Comparison of ENCODE assay signal across 24 mouse cellular contexts in the genomic region with DNA sequence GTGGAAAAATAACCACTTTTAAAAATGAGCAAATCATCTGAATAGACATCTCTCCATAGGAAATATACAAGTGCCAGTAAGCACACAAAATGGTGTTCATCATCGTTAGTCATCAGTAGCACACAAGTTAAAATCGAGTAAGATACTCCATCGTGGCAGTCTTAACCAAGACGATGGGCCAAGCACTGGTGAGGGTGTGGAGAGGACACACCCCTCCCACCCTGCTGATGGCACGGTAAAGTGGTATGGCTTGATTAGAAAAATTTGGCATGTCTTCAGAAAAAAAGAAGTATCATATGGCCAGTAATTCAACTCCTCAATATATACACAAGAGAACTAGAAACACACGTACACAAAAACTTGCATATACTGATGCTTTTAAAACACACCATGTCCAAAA. TPM values are rescaled to one million over a fixed set of nuclear protein-coding genes. Genes with fewer than 3 reads are reported as not detected.
DNase-seq lines count a peak whose midpoint lies in the region; ATAC-seq and TF ChIP-seq lines count a peak whose summit lies in the region.
"Had no signal": no experiment of that assay in that cellular context is flagged by ENCODE, and none has a peak within 500 bp of the region (broad histone marks: within the 10 kb centered on the region; RNA-seq: fewer than 3 reads in every experiment).

No protein-coding gene starts in this region.

- peak; percentile 68 for DNase-seq in heart, adult 11 months
- DNase-seq in heart, adult 18-20 months = no peak
- no peak for DNase-seq in midbrain, postnatal 0 days (ENCODE audit: low spot score)
- DNase-seq in urinary bladder, postnatal 36 days (ENCODE audit: low spot score in 2 of 2) = no peak
- DNase-seq in frontal cortex, postnatal 25 days (ENCODE audit: low spot score in 2 of 2) = no peak
- DNase-seq: cerebellum, adult 8-10 months; gastrocnemius, postnatal 25 days; heart, postnatal 14 days; layer of hippocampus, postnatal 36 days; lung, postnatal 14 days; retina, postnatal 1 day; right cerebral cortex, postnatal 4 days; thymus, adult 2 months had no signal

- H3K4me1 ChIP-seq in midbrain, embryonic 15.5 days = peaks cover 57% of the 10 kb centered on the region
- peaks cover 22% of the 10 kb centered on the region; the same call in 1 of the 2 replicates for H3K4me1 ChIP-seq in midbrain, postnatal 0 days (ENCODE audit: insufficient read depth, low read length)
- H3K4me1 ChIP-seq in limb, embryonic 13.5 days = peaks cover 79% of the 10 kb centered on the region
- peaks cover 54% of the 10 kb centered on the region for H3K4me1 ChIP-seq in neural tube, embryonic 15.5 days

- TF ChIP-seq CTCF in midbrain, postnatal 0 days (IDR thresholded peaks at IDR 0.05) = no peak

- no peaks in the 10 kb centered on the region for H3K36me3 ChIP-seq in midbrain, embryonic 15.5 days (replicated peaks)
- no peaks in the 10 kb centered on the region for H3K36me3 ChIP-seq in midbrain, postnatal 0 days (ENCODE audit: insufficient read depth, low read length)
- H3K36me3 ChIP-seq in limb, embryonic 13.5 days = peaks cover 3% of the 10 kb centered on the region
- H3K36me3 ChIP-seq in neural tube, embryonic 15.5 days = no peaks in the 10 kb centered on the region
- H3K36me3 ChIP-seq: embryonic facial prominence, embryonic 12.5 days; forebrain, embryonic 12.5 days; hindbrain, embryonic 13.5 days; liver, embryonic 15.5 days had no signal

- H3K27ac ChIP-seq in midbrain, embryonic 15.5 days = peak overlapping the region; percentile 88; the same call in 1 of the 2 replicates
- H3K27ac ChIP-seq in midbrain, postnatal 0 days (ENCODE audit: low read depth, low read length) = no peak overlapping the region
- peak overlapping the region; percentile 100 for H3K27ac ChIP-seq in limb, embryonic 13.5 days
- no peak overlapping the region; the same call in 1 of the 2 replicates for H3K27ac ChIP-seq in neural tube, embryonic 15.5 days (replicated peaks)
- H3K27ac ChIP-seq: liver, embryonic 15.5 days had no signal

- ATAC-seq in midbrain, embryonic 15.5 days (replicated peaks) = no peak
- ATAC-seq in midbrain, postnatal 0 days (ENCODE audit: low FRiP score) = no peak
- ATAC-seq in limb, embryonic 13.5 days (ENCODE audit: low FRiP score, low read depth) = no peak
- no peak for ATAC-seq in neural tube, embryonic 15.5 days (ENCODE audit: low FRiP score)
- ATAC-seq: intestine, embryonic 16.5 days had no signal

- no peak overlapping the region for H3K4me2 ChIP-seq in midbrain, embryonic 15.5 days
- no peak overlapping the region for H3K4me2 ChIP-seq in midbrain, postnatal 0 days (ENCODE audit: low read depth, low read length, poor library complexity, severe bottlenecking)
- no peak overlapping the region for H3K4me2 ChIP-seq in limb, embryonic 13.5 days (replicated peaks)
- H3K4me2 ChIP-seq in neural tube, embryonic 15.5 days = no peak overlapping the region
- H3K4me2 ChIP-seq: embryonic facial prominence, embryonic 12.5 days; forebrain, embryonic 12.5 days; heart, embryonic 11.5 days; liver, embryonic 15.5 days had no signal

- H3K27me3 ChIP-seq in midbrain, embryonic 15.5 days (replicated peaks) = no peaks in the 10 kb centered on the region
- H3K27me3 ChIP-seq in midbrain, postnatal 0 days (ENCODE audit: insufficient read depth, low read length) = no peaks in the 10 kb centered on the region
- H3K27me3 ChIP-seq in limb, embryonic 13.5 days = no peaks in the 10 kb centered on the region
- H3K27me3 ChIP-seq in neural tube, embryonic 15.5 days (replicated peaks) = no peaks in the 10 kb centered on the region
- H3K27me3 ChIP-seq: embryonic facial prominence, embryonic 12.5 days; forebrain, embryonic 12.5 days; hindbrain, embryonic 13.5 days; liver, embryonic 15.5 days had no signal

- H3K9me3 ChIP-seq in midbrain, embryonic 15.5 days = no peaks in the 10 kb centered on the region
- H3K9me3 ChIP-seq in midbrain, postnatal 0 days (ENCODE audit: low read length) = no peaks in the 10 kb centered on the region
- H3K9me3 ChIP-seq in limb, embryonic 13.5 days = no peaks in the 10 kb centered on the region
- no peaks in the 10 kb centered on the region for H3K9me3 ChIP-seq in neural tube, embryonic 15.5 days (replicated peaks)
- H3K9me3 ChIP-seq: embryonic facial prominence, embryonic 12.5 days; forebrain, embryonic 12.5 days; G1E; hindbrain, embryonic 13.5 days; liver, embryonic 15.5 days had no signal

- H3K9ac ChIP-seq in midbrain, embryonic 15.5 days = no peak overlapping the region
- H3K9ac ChIP-seq in midbrain, postnatal 0 days (replicated peaks; ENCODE audit: low read length, poor library complexity, severe bottlenecking) = no peak overlapping the region
- H3K9ac ChIP-seq in limb, embryonic 13.5 days = no peak overlapping the region
- no peak overlapping the region for H3K9ac ChIP-seq in neural tube, embryonic 15.5 days (replicated peaks)
- H3K9ac ChIP-seq: embryonic facial prominence, embryonic 12.5 days; liver, embryonic 15.5 days had no signal

- H3K4me3 ChIP-seq in midbrain, embryonic 15.5 days = no peak overlapping the region
- H3K4me3 ChIP-seq in midbrain, postnatal 0 days (ENCODE audit: low read depth, low read length) = no peak overlapping the region
- no peak overlapping the region for H3K4me3 ChIP-seq in limb, embryonic 13.5 days
- H3K4me3 ChIP-seq in neural tube, embryonic 15.5 days (replicated peaks) = no peak overlapping the region
- H3K4me3 ChIP-seq: embryonic facial prominence, embryonic 12.5 days; forebrain, embryonic 12.5 days; hindbrain, embryonic 13.5 days; liver, embryonic 15.5 days had no signal

- WGBS in midbrain, embryonic 15.5 days = 91% methylated on average over 6 of the region's 6 CpGs
- 87% methylated on average over 6 of the region's 6 CpGs for WGBS in midbrain, postnatal 0 days
- 80% methylated on average over 6 of the region's 6 CpGs for WGBS in limb, embryonic 13.5 days
- WGBS in neural tube, embryonic 15.5 days = 89% methylated on average over 6 of the region's 6 CpGs

RNA-seq across cellular contexts. Expression of gene Cep41, which starts 17.0 kb away (rescaled TPM):
- total RNA-seq in heart, adult 18-20 months (2021) = 1 to 10 TPM; 1.3 to 1.5 TPM
- 13.6 and 14.0 TPM in 2 replicates for polyA plus RNA-seq in midbrain, embryonic 15.5 days (2015; fragmentation: Nextera tagmentation; extraction: Ambion mirVana)
- 8.1 and 15.7 TPM in 2 replicates for total RNA-seq in midbrain, postnatal 0 days (2014; rRNA removed)
- 8.3 and 9.5 TPM in 2 replicates for polyA plus RNA-seq in midbrain, postnatal 0 days (2015; fragmentation: Nextera tagmentation; extraction: Ambion mirVana)
- 52.3 and 55.4 TPM in 2 replicates for polyA plus RNA-seq in limb, embryonic 13.5 days (2015; fragmentation: Nextera tagmentation; extraction: Ambion mirVana)
- 10.7 and 11.6 TPM in 2 replicates for polyA plus RNA-seq in neural tube, embryonic 15.5 days (2015; fragmentation: Nextera tagmentation; extraction: Ambion mirVana)

RNA-seq across cellular contexts. Expression of gene Cpa1, which starts 37.5 kb away (rescaled TPM):
- not detected for total RNA-seq in heart, adult 18-20 months (2021)
- polyA plus RNA-seq in midbrain, embryonic 15.5 days (2015; fragmentation: Nextera tagmentation; extraction: Ambion mirVana) = 0.63 and 0.89 TPM in 2 replicates
- 0.60 and 0.94 TPM in 2 replicates for total RNA-seq in midbrain, postnatal 0 days (2014; rRNA removed)
- 0.44 and 0.51 TPM in 2 replicates for polyA plus RNA-seq in midbrain, postnatal 0 days (2015; fragmentation: Nextera tagmentation; extraction: Ambion mirVana)
- polyA plus RNA-seq in limb, embryonic 13.5 days (2015; fragmentation: Nextera tagmentation; extraction: Ambion mirVana) = 0.88 and 1.0 TPM in 2 replicates
- 0.50 and 7.6 TPM in 2 replicates for polyA plus RNA-seq in neural tube, embryonic 15.5 days (2015; fragmentation: Nextera tagmentation; extraction: Ambion mirVana)
- total RNA-seq: G1E; gastrocnemius, postnatal 25 days; layer of hippocampus, postnatal 36 days; left cerebral cortex, postnatal 14 days had no signal
- polyA plus RNA-seq: forebrain, embryonic 12.5 days; G1E; thymus, adult 2 months had no signal

RNA-seq across cellular contexts. Expression of gene Mest, which starts 46.8 kb away (rescaled TPM):
- 1 to 10 TPM; 5.4 to 6.8 TPM for total RNA-seq in heart, adult 18-20 months (2021)
- polyA plus RNA-seq in midbrain, embryonic 15.5 days (2015; fragmentation: Nextera tagmentation; extraction: Ambion mirVana) = 344 and 374 TPM in 2 replicates
- 323 and 367 TPM in 2 replicates for total RNA-seq in midbrain, postnatal 0 days (2014; rRNA removed)
- 109 and 165 TPM in 2 replicates for polyA plus RNA-seq in midbrain, postnatal 0 days (2015; fragmentation: Nextera tagmentation; extraction: Ambion mirVana)
- polyA plus RNA-seq in limb, embryonic 13.5 days (2015; fragmentation: Nextera tagmentation; extraction: Ambion mirVana) = 1,770 and 1,957 TPM in 2 replicates
- polyA plus RNA-seq in neural tube, embryonic 15.5 days (2015; fragmentation: Nextera tagmentation; extraction: Ambion mirVana) = 378 and 417 TPM in 2 replicates

Comparison
In these comparisons a context has a peak if more than half of its experiments do, and no peak if none do; other contexts are left out.
1. H3K27ac ChIP-seq: peak in midbrain, embryonic 15.5 days (single experiment) and limb, embryonic 13.5 days (single experiment); none in midbrain, postnatal 0 days (single experiment) and neural tube, embryonic 15.5 days (single experiment).